Mouse (Mus musculus): Measurements from ENCODE around the gene Sprn. TPM values are rescaled to one million over a fixed set of nuclear protein-coding genes. Genes with fewer than 3 reads are reported as not detected.

The Sprn gene
- polyA plus RNA-seq (2015; fragmentation: Nextera tagmentation; extraction: Ambion mirVana), result 0.13 and 0.16 TPM in 2 replicates

- no peak for TF ChIP-seq CTCF (IDR thresholded peaks at IDR 0.05; ENCODE audit: low read depth)
- H3K27ac ChIP-seq, result no peak within 1 kb of the TSS
- no peaks in the 10 kb centered on the region for H3K36me3 ChIP-seq (ENCODE audit: insufficient read depth, low read length)
- WGBS, result 3% methylated on average over 28 of the region's 28 CpGs
- H3K9ac ChIP-seq (ENCODE audit: low read depth, low read length), result no peak within 1 kb of the TSS
- no peaks in the 10 kb centered on the region; the same call in 1 of the 2 replicates for H3K4me1 ChIP-seq (replicated peaks; ENCODE audit: insufficient read depth, low read length)
- H3K27me3 ChIP-seq (ENCODE audit: insufficient read depth, low read length), result peaks cover 4% of the 10 kb centered on the region; the same call in 1 of the 2 replicates
- no peaks in the 10 kb centered on the region for H3K9me3 ChIP-seq (replicated peaks; ENCODE audit: low read length)
- H3K4me3 ChIP-seq (replicated peaks; ENCODE audit: low read depth, low read length), result peak within 1 kb of the TSS; percentile 18; the same call in 1 of the 2 replicates
- no peak for DNase-seq (ENCODE audit: low spot score)
- H3K4me2 ChIP-seq (ENCODE audit: low read length), result peak within 1 kb of the TSS; percentile 51
- 0 out of 2 replicates have a peak, but pooled peaks have one; percentile 25 for ATAC-seq (replicated peaks; ENCODE audit: low FRiP score, low read depth)
Measured at GRCm38 (mm10) chr7:140154218-140154927, at the start of gene Sprn. Sprn (minus strand) TSS chr7:140154877.

GRCm38 (mm10) chr7:140201090-140201489, 46.4 kb upstream of the Sprn start:
- Histone ChIP-seq H3K36me3 (ENCODE audit: insufficient read depth, low read length) (no peaks in the 10 kb centered on the region), H3K4me3 (replicated peaks; ENCODE audit: low read depth, low read length) (no peak overlapping the region), H3K9ac (ENCODE audit: low read depth, low read length) (no peak overlapping the region), H3K4me1 (replicated peaks; ENCODE audit: insufficient read depth, low read length) (no peaks in the 10 kb centered on the region), H3K27ac (no peak overlapping the region), H3K4me2 (ENCODE audit: low read length) (no peak overlapping the region), H3K27me3 (ENCODE audit: insufficient read depth, low read length) (no peaks in the 10 kb centered on the region), H3K9me3 (replicated peaks; ENCODE audit: low read length) (no peaks in the 10 kb centered on the region)
- DNase-seq (ENCODE audit: low spot score), result no peak
- TF ChIP-seq CTCF (IDR thresholded peaks at IDR 0.05; ENCODE audit: low read depth), result no peak
- no peak for ATAC-seq (replicated peaks; ENCODE audit: low FRiP score, low read depth)
- WGBS, result 91% methylated on average over 4 of the region's 4 CpGs

GRCm38 (mm10) chr7:140196002-140196401, 41.3 kb upstream of the Sprn start:
- DNase-seq (ENCODE audit: low spot score), result no peak
- H3K27me3 ChIP-seq (ENCODE audit: insufficient read depth, low read length), result no peaks in the 10 kb centered on the region
- no peak overlapping the region for H3K27ac ChIP-seq
- 81% methylated on average over 8 of the region's 8 CpGs for WGBS
- no peaks in the 10 kb centered on the region for H3K4me1 ChIP-seq (replicated peaks; ENCODE audit: insufficient read depth, low read length)
- no peaks in the 10 kb centered on the region for H3K9me3 ChIP-seq (replicated peaks; ENCODE audit: low read length)
- H3K4me2 ChIP-seq (ENCODE audit: low read length), result no peak overlapping the region
- no peak overlapping the region for H3K4me3 ChIP-seq (replicated peaks; ENCODE audit: low read depth, low read length)
- no peaks in the 10 kb centered on the region for H3K36me3 ChIP-seq (ENCODE audit: insufficient read depth, low read length)
- ATAC-seq (replicated peaks; ENCODE audit: low FRiP score, low read depth), result no peak
- H3K9ac ChIP-seq (ENCODE audit: low read depth, low read length), result no peak overlapping the region
- no peak for TF ChIP-seq CTCF (IDR thresholded peaks at IDR 0.05; ENCODE audit: low read depth)

- no peak for ATAC-seq (replicated peaks; ENCODE audit: low FRiP score, low read depth)
- WGBS, result 77% methylated on average over 4 of the region's 4 CpGs
- no peaks in the 10 kb centered on the region for H3K4me1 ChIP-seq (replicated peaks; ENCODE audit: insufficient read depth, low read length)
- DNase-seq (ENCODE audit: low spot score), result no peak
- H3K4me3 ChIP-seq (replicated peaks; ENCODE audit: low read depth, low read length), result no peak overlapping the region
- no peak overlapping the region for H3K9ac ChIP-seq (ENCODE audit: low read depth, low read length)
- H3K27ac ChIP-seq, result no peak overlapping the region
- no peak overlapping the region for H3K4me2 ChIP-seq (ENCODE audit: low read length)
- TF ChIP-seq CTCF (IDR thresholded peaks at IDR 0.05; ENCODE audit: low read depth), result no peak
- no peaks in the 10 kb centered on the region for H3K36me3 ChIP-seq (ENCODE audit: insufficient read depth, low read length)
- H3K27me3 ChIP-seq (ENCODE audit: insufficient read depth, low read length), result no peaks in the 10 kb centered on the region
- H3K9me3 ChIP-seq (replicated peaks; ENCODE audit: low read length), result no peaks in the 10 kb centered on the region
Measured at GRCm38 (mm10) chr7:140194031-140194430, 39.4 kb upstream of the Sprn start.

GRCm38 (mm10) chr7:140192851-140193250, 38.2 kb upstream of the Sprn start:
- WGBS, result 89% methylated on average over 2 of the region's 2 CpGs

GRCm38 (mm10) chr7:140192445-140192844, 37.8 kb upstream of the Sprn start:
- DNase-seq (ENCODE audit: low spot score) (no peak), ATAC-seq (replicated peaks; ENCODE audit: low FRiP score, low read depth) (no peak)
- WGBS, result 50% methylated on average over 2 of the region's 2 CpGs
- no peaks in the 10 kb centered on the region for H3K4me1 ChIP-seq (replicated peaks; ENCODE audit: insufficient read depth, low read length)
- H3K4me3 ChIP-seq (replicated peaks; ENCODE audit: low read depth, low read length), result no peak overlapping the region
- no peak overlapping the region for H3K27ac ChIP-seq
- no peak overlapping the region for H3K4me2 ChIP-seq (ENCODE audit: low read length)
- H3K36me3 ChIP-seq (ENCODE audit: insufficient read depth, low read length), result no peaks in the 10 kb centered on the region
- no peak overlapping the region for H3K9ac ChIP-seq (ENCODE audit: low read depth, low read length)
- no peak for TF ChIP-seq CTCF (IDR thresholded peaks at IDR 0.05; ENCODE audit: low read depth)
- H3K9me3 ChIP-seq (replicated peaks; ENCODE audit: low read length), result no peaks in the 10 kb centered on the region
- no peaks in the 10 kb centered on the region for H3K27me3 ChIP-seq (ENCODE audit: insufficient read depth, low read length)

More at GRCm38 (mm10) chr7:140192851-140193250, 38.2 kb upstream of the Sprn start:
- Histone ChIP-seq H3K4me3 (replicated peaks; ENCODE audit: low read depth, low read length) (no peak overlapping the region), H3K36me3 (ENCODE audit: insufficient read depth, low read length) (no peaks in the 10 kb centered on the region), H3K4me1 (replicated peaks; ENCODE audit: insufficient read depth, low read length) (no peaks in the 10 kb centered on the region), H3K9me3 (replicated peaks; ENCODE audit: low read length) (no peaks in the 10 kb centered on the region), H3K27me3 (ENCODE audit: insufficient read depth, low read length) (no peaks in the 10 kb centered on the region), H3K4me2 (ENCODE audit: low read length) (no peak overlapping the region), H3K9ac (ENCODE audit: low read depth, low read length) (no peak overlapping the region), H3K27ac (no peak overlapping the region)
- no peak for ATAC-seq (replicated peaks; ENCODE audit: low FRiP score, low read depth)
- no peak for DNase-seq (ENCODE audit: low spot score)
- no peak for TF ChIP-seq CTCF (IDR thresholded peaks at IDR 0.05; ENCODE audit: low read depth)

Measured in kidney, postnatal 0 days (tissue).